Mouse (Mus musculus) embryonic facial prominence, embryonic 11.5 days (tissue): ENCODE results near the gene Taf9. TPM values are rescaled to one million over a fixed set of nuclear protein-coding genes. Genes with fewer than 3 reads are reported as not detected.

Source experiments
- ATAC-seq: fragments of 200-750 bp; cut with Nextera tagmentation; replicated peaks from 2 replicates; pipeline ENCODE4 v1.8.0; 2017; ENCODE audit warnings: low read depth; ENCODE audit not compliant: insufficient number of reproducible peaks, low FRiP score, low TSS enrichment
- DNase-seq: peaks from one replicate; pipeline ENCODE4 v3.0.0-alpha.2; 2015; ENCODE audit warnings: low spot score
- H3K27ac ChIP-seq: fragments of 300-500 bp; sonication (generic); replicated peaks from 2 replicates; pipeline ENCODE4 v1.5.1; 2014; ENCODE audit warnings: mild to moderate bottlenecking, low read depth, low read length, control low read depth
- H3K27me3 ChIP-seq: fragments of 300-500 bp; sonication (generic); 2 replicates; pipeline ENCODE4 v1.6.1; 2014; ENCODE audit warnings: mild to moderate bottlenecking, low read length, moderate library complexity, mixed read lengths; ENCODE audit not compliant: control insufficient read depth, insufficient read depth
- H3K36me3 ChIP-seq: fragments of 300-500 bp; sonication (generic); replicated peaks from 2 replicates; pipeline ENCODE4 v1.6.1; 2014; ENCODE audit warnings: low read depth, mild to moderate bottlenecking, low read length, moderate library complexity, mixed read lengths; ENCODE audit not compliant: control insufficient read depth, insufficient read depth
- H3K4me1 ChIP-seq: fragments of 300-500 bp; sonication (generic); 2 replicates; pipeline ENCODE4 v1.6.1; 2014; ENCODE audit warnings: low read length, mixed read lengths; ENCODE audit not compliant: control insufficient read depth, insufficient read depth
- H3K4me2 ChIP-seq: fragments of 300-500 bp; sonication (generic); 2 replicates; pipeline ENCODE4 v1.6.1; 2014; ENCODE audit warnings: low read depth, mild to moderate bottlenecking, control low read depth, low read length, moderate library complexity
- H3K4me3 ChIP-seq: fragments of 300-500 bp; sonication (generic); 2 replicates; pipeline ENCODE4 v1.5.1; 2014; ENCODE audit warnings: low read depth, low read length, control low read depth
- H3K9ac ChIP-seq: fragments of 300-500 bp; sonication (generic); replicated peaks from 2 replicates; pipeline ENCODE4 v1.6.1; 2014; ENCODE audit warnings: mild to moderate bottlenecking, control low read depth, low read length
- H3K9me3 ChIP-seq: fragments of 300-500 bp; sonication (generic); replicated peaks from 2 replicates; pipeline ENCODE4 v1.6.1; 2016; ENCODE audit warnings: mild to moderate bottlenecking, low read length, inconsistent platforms, mixed read lengths; ENCODE audit not compliant: control insufficient read depth
- WGBS: fragments of 180-500 bp; shearing (Covaris S2); extraction: QIAGEN DNeasy Blood & Tissue Kit; methylation state at CpG from one replicate; pipeline ENCODE4 v1.1.7; 2014; 5-methylcytosine and 5-hydroxymethylcytosine counted together
- polyA plus RNA-seq: library from polyadenylated mRNA; unstranded; fragments of >200 nt; fragmentation: Nextera tagmentation; extraction: Ambion mirVana; gene quantifications from 2 replicates; pipeline ENCODE4 v1.2.1, GENCODE M21; 2014

Taf9 gene
- polyA plus RNA-seq, 1 experiment from 2014 or later = 25.7 TPM

GRCm38 (mm10) chr13:100648223-100648622 lies 3.2 kb upstream of the Taf9 start:
- Histone ChIP-seq H3K36me3 (0 out of 2 replicates have a peak, but pooled peaks cover 5% of the 10 kb centered on the region), H3K9ac (no peak overlapping the region), H3K4me1 (peaks cover 2% of the 10 kb centered on the region; the same call in 1 of the 2 replicates), H3K4me2 (no peak overlapping the region), H3K4me3 (no peak overlapping the region), H3K27ac (no peak overlapping the region), H3K27me3 (no peaks in the 10 kb centered on the region), H3K9me3 (no peaks in the 10 kb centered on the region)
- ATAC-seq (no peak), DNase-seq (no peak)
- 96% methylated on average over 8 of the region's 8 CpGs for WGBS

DNA sequence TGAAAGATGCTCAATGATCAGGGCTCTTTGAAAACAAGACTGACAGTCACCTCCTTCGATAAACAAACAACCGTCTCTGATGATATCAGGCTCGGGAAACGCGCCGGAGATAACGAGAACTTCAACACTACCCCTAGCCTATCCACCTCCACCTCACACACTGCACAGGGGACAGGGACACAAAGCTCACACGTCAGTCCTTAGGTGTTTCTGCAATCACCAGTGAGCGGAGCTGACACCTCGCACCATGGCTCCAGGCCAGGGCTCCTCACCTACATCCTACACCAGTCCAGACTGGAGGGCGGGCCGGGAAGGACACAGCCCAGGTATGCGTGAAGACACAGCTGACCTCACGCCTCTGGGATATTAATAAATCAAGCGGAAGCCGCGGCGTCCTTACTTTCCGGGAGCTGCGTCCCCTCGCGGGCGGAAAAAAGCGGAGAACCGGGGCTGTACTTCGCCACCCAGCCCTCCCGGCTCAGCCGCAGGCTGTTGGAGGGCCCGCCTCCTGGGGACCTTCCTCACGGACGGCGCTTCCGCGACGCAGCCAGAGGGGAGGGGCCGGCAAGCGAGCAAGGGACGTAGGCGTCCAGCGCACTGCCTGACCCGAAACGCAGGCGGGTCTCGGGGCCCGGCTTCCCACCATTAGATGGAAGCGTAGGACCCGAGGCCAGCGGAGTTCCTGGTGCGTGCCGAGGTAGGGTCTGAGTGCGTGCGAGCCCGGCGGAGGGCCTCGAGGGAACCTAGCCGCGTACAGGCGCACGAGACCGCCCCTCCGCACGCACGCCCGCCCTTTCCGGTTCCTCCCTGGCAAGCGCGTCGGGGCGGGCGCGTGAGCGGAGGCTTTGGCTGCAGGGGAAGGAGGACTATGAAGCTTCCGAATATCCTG lies 585 bp upstream of the Taf9 start, which contains the start of the genes Ak6 and Rad17:
Gene Ak6 (plus strand): TSS at position 430 of the 889 bp plus-strand sequence.
Gene Rad17 (minus strand): TSS at position 502 of the 889 bp plus-strand sequence.
- Histone ChIP-seq H3K9ac (peak within 1 kb of the TSS; percentile 86), H3K36me3 (no peaks in the 10 kb centered on the region), H3K27me3 (no peaks in the 10 kb centered on the region), H3K27ac (peak within 1 kb of the TSS; percentile 90), H3K4me3 (peak within 1 kb of the TSS; percentile 82), H3K4me2 (peak within 1 kb of the TSS; percentile 77), H3K4me1 (peaks cover 2% of the 10 kb centered on the region; the same call in 1 of the 2 replicates), H3K9me3 (no peaks in the 10 kb centered on the region)
- WGBS = under 1% methylated on average over 55 of the region's 73 CpGs
- ATAC-seq (peak; percentile 97), DNase-seq (peak; percentile 93)

GRCm38 (mm10) chr13:100658091-100658490 lies 6.7 kb downstream of the Taf9 start:
- Histone ChIP-seq H3K4me2 (no peak overlapping the region), H3K27ac (no peak overlapping the region), H3K27me3 (no peaks in the 10 kb centered on the region), H3K4me3 (no peak overlapping the region), H3K9me3 (no peaks in the 10 kb centered on the region), H3K9ac (no peak overlapping the region), H3K4me1 (no peaks in the 10 kb centered on the region), H3K36me3 (no peaks in the 10 kb centered on the region)
- ATAC-seq (no peak), DNase-seq (no peak)
- WGBS = 92% methylated on average over 5 of the region's 5 CpGs

- 49% methylated on average over 4 of the region's 4 CpGs for WGBS
- H3K4me1 ChIP-seq = no peaks in the 10 kb centered on the region
- DNase-seq (peak; percentile 84), ATAC-seq (no peak)
- no peak overlapping the region for H3K9ac ChIP-seq
- no peaks in the 10 kb centered on the region for H3K36me3 ChIP-seq
- H3K27me3 ChIP-seq = no peaks in the 10 kb centered on the region
- no peaks in the 10 kb centered on the region for H3K9me3 ChIP-seq
- H3K4me3 ChIP-seq = no peak overlapping the region
- no peak overlapping the region for H3K4me2 ChIP-seq
- no peak overlapping the region for H3K27ac ChIP-seq
Observed at GRCm38 (mm10) chr13:100659864-100660456, 8.6 kb downstream of the Taf9 start.

- no peak within 1 kb of the TSS for H3K27ac ChIP-seq
- H3K36me3 ChIP-seq = no peaks in the 10 kb centered on the region
Observed at GRCm38 (mm10) chr13:100669291-100670022, 18.1 kb downstream of the Taf9 start, which contains the start of gene Ccdc125. Gene Ccdc125, plus strand, starts transcription at chr13:100669717.

DNA sequence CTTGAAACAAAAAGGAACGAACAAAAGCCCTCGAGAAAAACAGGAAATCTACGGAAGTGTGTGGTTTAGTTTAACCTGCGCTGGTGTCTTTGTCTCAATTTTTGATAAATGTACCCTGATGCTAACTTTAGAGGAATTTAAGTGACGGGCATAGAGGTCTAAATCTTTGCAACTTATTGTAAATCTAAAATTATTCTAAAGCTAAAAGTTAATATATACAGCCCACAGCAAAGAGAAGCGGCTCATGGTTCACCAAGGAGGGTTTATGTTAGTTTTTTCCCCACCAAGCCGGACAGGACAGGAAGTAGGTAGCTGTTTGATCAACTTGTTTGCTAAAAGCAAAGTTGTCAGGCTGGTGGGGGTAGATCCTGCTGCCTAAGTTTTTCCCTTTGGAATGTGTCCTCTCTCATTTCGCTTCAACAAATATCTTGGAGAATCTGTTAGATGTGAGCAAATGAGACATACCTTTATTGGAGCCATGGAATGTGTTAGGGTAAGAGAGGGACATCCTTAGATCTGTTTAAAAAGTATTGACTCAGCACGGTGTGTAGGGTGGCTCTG lies 18.9 kb downstream of the Taf9 start:
- H3K9me3 ChIP-seq = no peaks in the 10 kb centered on the region
- H3K36me3 ChIP-seq = no peaks in the 10 kb centered on the region
- no peaks in the 10 kb centered on the region for H3K27me3 ChIP-seq
- H3K9ac ChIP-seq = no peak overlapping the region
- no peak overlapping the region for H3K27ac ChIP-seq
- peak overlapping the region; percentile 43; the same call in 1 of the 2 replicates for H3K4me2 ChIP-seq
- 57% methylated on average over 9 of the region's 9 CpGs for WGBS
- no peak for ATAC-seq
- H3K4me1 ChIP-seq = no peaks in the 10 kb centered on the region
- peak; percentile 21 for DNase-seq
- H3K4me3 ChIP-seq = peak overlapping the region; percentile 32

More at GRCm38 (mm10) chr13:100669291-100670022, 18.1 kb downstream of the Taf9 start, which contains the start of gene Ccdc125:
- no peaks in the 10 kb centered on the region for H3K9me3 ChIP-seq
- H3K27me3 ChIP-seq = no peaks in the 10 kb centered on the region
- DNase-seq = peak; percentile 61
- under 1% methylated on average over 44 of the region's 44 CpGs for WGBS
- H3K4me2 ChIP-seq = peak within 1 kb of the TSS; percentile 43
- peak; percentile 85 for ATAC-seq
- H3K4me3 ChIP-seq = peak within 1 kb of the TSS; percentile 32
- H3K9ac ChIP-seq = peak within 1 kb of the TSS; percentile 29
- no peaks in the 10 kb centered on the region for H3K4me1 ChIP-seq

- Histone ChIP-seq H3K27ac (no peak overlapping the region), H3K4me2 (no peak overlapping the region), H3K9ac (no peak overlapping the region), H3K9me3 (no peaks in the 10 kb centered on the region), H3K4me1 (no peaks in the 10 kb centered on the region), H3K4me3 (no peak overlapping the region), H3K27me3 (no peaks in the 10 kb centered on the region), H3K36me3 (no peaks in the 10 kb centered on the region)
- DNase-seq (no peak), ATAC-seq (no peak)
- WGBS = 89% methylated on average over 15 of the region's 15 CpGs
Observed at GRCm38 (mm10) chr13:100675936-100676635, 24.7 kb downstream of the Taf9 start.
